Mouse (Mus musculus): ENCODE measurements at regions not wholly inside any gene's neighbourhood (a gene's known extent, or its start where the extent isn't known, plus 50 kb on each side); places are given as distances from the start of the nearest gene placed in this dataset.

DNA sequence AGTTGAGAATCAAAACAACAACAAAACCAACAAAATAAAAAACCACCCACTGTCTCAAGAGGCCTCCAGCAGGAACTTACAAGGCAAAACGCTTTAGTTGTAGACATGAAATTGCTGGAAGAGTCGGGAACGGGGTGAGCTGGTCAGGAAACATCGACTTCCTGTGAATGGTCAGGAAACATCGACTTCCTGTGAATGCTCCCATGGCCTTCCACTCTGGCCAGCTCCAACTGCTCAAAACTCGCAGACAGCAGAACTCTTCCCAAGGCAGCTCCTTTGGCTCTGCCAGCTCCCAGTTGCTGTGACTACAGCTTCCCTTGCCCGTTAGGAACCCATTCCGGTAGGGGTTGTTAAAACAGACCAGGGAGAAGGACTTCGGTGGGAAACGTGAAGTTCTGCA lies 170.2 kb downstream of the Zfp365 start:
- TF ChIP-seq USF1 (IDR thresholded peaks at IDR 0.05; ENCODE audit: low read depth) (no peak), CEBPB (IDR thresholded peaks at IDR 0.05; ENCODE audit: low read depth) (no peak), CTCF (IDR thresholded peaks at IDR 0.05; ENCODE audit: control insufficient read depth, insufficient read depth, insufficient read length) (no peak), MAX (IDR thresholded peaks at IDR 0.05) (no peak), FOSL1 (IDR thresholded peaks at IDR 0.05; ENCODE audit: insufficient read depth, low read length, poor library complexity, severe bottlenecking) (no peak), MYOD1 (IDR thresholded peaks at IDR 0.05; ENCODE audit: control insufficient read depth, insufficient read length, low read depth) (no peak)

All from C2C12 (cell line).